Mouse (Mus musculus): ENCODE measurements around the gene Mipep.

DNA sequence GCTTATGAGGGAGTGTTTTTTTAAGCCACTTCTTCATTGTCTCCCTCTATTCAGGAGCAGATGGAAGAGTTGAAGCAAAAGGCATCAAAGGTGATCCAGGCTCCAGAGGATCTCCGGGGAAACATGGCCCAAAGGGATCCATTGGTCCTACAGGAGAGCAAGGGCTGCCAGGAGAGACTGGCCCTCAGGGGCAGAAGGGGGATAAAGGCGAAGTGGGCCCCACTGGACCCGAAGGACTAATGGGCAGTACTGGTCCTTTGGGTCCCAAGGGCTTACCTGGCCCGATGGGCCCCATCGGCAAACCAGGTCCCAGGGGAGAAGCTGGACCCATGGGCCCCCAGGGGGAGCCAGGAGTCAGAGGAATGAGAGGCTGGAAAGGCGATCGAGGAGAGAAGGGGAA lies 5.2 kb upstream of the Mipep start:
- TF ChIP-seq POLR2A (IDR thresholded peaks at IDR 0.05; ENCODE audit: low read depth, low read length) (no peak), CTCF (conservative IDR thresholded peaks at IDR 0.05; ENCODE audit: insufficient read depth, insufficient read length, low read depth, low read length) (no peak)

All from kidney, adult 2 months (tissue).